Mouse (Mus musculus): ENCODE measurements around the gene Myocd.

The Myocd gene

GRCm38 (mm10) chr11:65139030-65139429, 130.8 kb downstream of the Myocd start:
- no peak for DNase-seq (ENCODE audit: low spot score)

- DNase-seq (ENCODE audit: low spot score): no peak
Measured at GRCm38 (mm10) chr11:65137145-65137652, 132.6 kb downstream of the Myocd start.

- DNase-seq (ENCODE audit: low spot score): no peak
Measured at GRCm38 (mm10) chr11:65135251-65135739, 134.5 kb downstream of the Myocd start.

- DNase-seq (ENCODE audit: low spot score): no peak
Measured at GRCm38 (mm10) chr11:65133661-65134060, 136.1 kb downstream of the Myocd start.

GRCm38 (mm10) chr11:65129110-65129509, 140.7 kb downstream of the Myocd start:
- DNase-seq (ENCODE audit: low spot score): no peak

GRCm38 (mm10) chr11:65128666-65129065, 141.1 kb downstream of the Myocd start:
- DNase-seq (ENCODE audit: low spot score): no peak

GRCm38 (mm10) chr11:65126566-65126965, 143.2 kb downstream of the Myocd start:
- DNase-seq (ENCODE audit: low spot score): no peak
